Mouse (Mus musculus): ENCODE measurements around the gene Supt3.

Supt3 gene

GRCm38 (mm10) chr17:44963051-44963798, 186.3 kb downstream of the Supt3 start:
- in situ Hi-C loops (cut with MboI, MseI): loop anchor here (10.0 kb wide), 1 partner anchor 562 kb away; the partner anchor contains the start of gene Tcte1

GRCm38 (mm10) chr17:44967186-44967585, 190.2 kb downstream of the Supt3 start:
- in situ Hi-C loops (cut with MboI, MseI): loop anchor here (10.0 kb wide), 1 partner anchor 558 kb away; the partner anchor contains the start of gene Tcte1

- in situ Hi-C loops (cut with MboI, MseI): no loop called here
Measured at GRCm38 (mm10) chr17:44970255-44970654, 193.3 kb downstream of the Supt3 start.

- in situ Hi-C loops (cut with MboI, MseI): no loop called here
Measured at GRCm38 (mm10) chr17:44973489-44973888, 196.5 kb downstream of the Supt3 start.

- in situ Hi-C loops (cut with MboI, MseI): no loop called here
Measured at GRCm38 (mm10) chr17:44977690-44978089, 200.7 kb downstream of the Supt3 start.

GRCm38 (mm10) chr17:44987964-44988363, 211.0 kb downstream of the Supt3 start:
- in situ Hi-C loops (cut with MboI, MseI): no loop called here

GRCm38 (mm10) chr17:45003311-45003710, 226.4 kb downstream of the Supt3 start:
- in situ Hi-C loops (cut with MboI, MseI): no loop called here

- in situ Hi-C loops (cut with MboI, MseI): no loop called here
Measured at GRCm38 (mm10) chr17:45004477-45005170, 227.7 kb downstream of the Supt3 start.

GRCm38 (mm10) chr17:45007461-45007860, 230.5 kb downstream of the Supt3 start:
- in situ Hi-C loops (cut with MboI, MseI): no loop called here

- in situ Hi-C loops (cut with MboI, MseI): no loop called here
Measured at GRCm38 (mm10) chr17:45008663-45009062, 231.7 kb downstream of the Supt3 start.

GRCm38 (mm10) chr17:45010409-45010808, 233.5 kb downstream of the Supt3 start:
- in situ Hi-C loops (cut with MboI, MseI): no loop called here

- in situ Hi-C loops (cut with MboI, MseI): no loop called here
Measured at GRCm38 (mm10) chr17:45016746-45017145, 239.8 kb downstream of the Supt3 start.

- in situ Hi-C loops (cut with MboI, MseI): no loop called here
Measured at GRCm38 (mm10) chr17:45020155-45020930, 243.4 kb downstream of the Supt3 start.

- in situ Hi-C loops (cut with MboI, MseI): no loop called here
Measured at GRCm38 (mm10) chr17:45028441-45028840, 251.5 kb downstream of the Supt3 start.

- in situ Hi-C loops (cut with MboI, MseI): no loop called here
Measured at GRCm38 (mm10) chr17:45029106-45029505, 252.2 kb downstream of the Supt3 start.

GRCm38 (mm10) chr17:45032209-45032608, 255.3 kb downstream of the Supt3 start:
- in situ Hi-C loops (cut with MboI, MseI): no loop called here

- in situ Hi-C loops (cut with MboI, MseI): no loop called here
Measured at GRCm38 (mm10) chr17:45033617-45034016, 256.7 kb downstream of the Supt3 start.

GRCm38 (mm10) chr17:45041084-45041483, 264.1 kb downstream of the Supt3 start:
- in situ Hi-C loops (cut with MboI, MseI): no loop called here

- in situ Hi-C loops (cut with MboI, MseI): no loop called here
Measured at GRCm38 (mm10) chr17:45045804-45046203, 268.9 kb downstream of the Supt3 start.

GRCm38 (mm10) chr17:45046583-45046982, 269.6 kb downstream of the Supt3 start:
- in situ Hi-C loops (cut with MboI, MseI): no loop called here

GRCm38 (mm10) chr17:45047236-45047635, 270.3 kb downstream of the Supt3 start:
- in situ Hi-C loops (cut with MboI, MseI): no loop called here

GRCm38 (mm10) chr17:45051971-45052370, 275.0 kb downstream of the Supt3 start:
- in situ Hi-C loops (cut with MboI, MseI): no loop called here
